Mouse (Mus musculus) adipocyte (in vitro differentiated cells): ENCODE measurements at regions not wholly inside any gene's neighbourhood (a gene's known extent, or its start where the extent isn't known, plus 50 kb on each side); places are given as distances from the start of the nearest gene placed in this dataset.

ENCODE experiments used
- DNase-seq: peaks from one replicate; pipeline ENCODE4 v3.0.0-alpha.2; 2016; ENCODE audit warnings: low spot score

DNA sequence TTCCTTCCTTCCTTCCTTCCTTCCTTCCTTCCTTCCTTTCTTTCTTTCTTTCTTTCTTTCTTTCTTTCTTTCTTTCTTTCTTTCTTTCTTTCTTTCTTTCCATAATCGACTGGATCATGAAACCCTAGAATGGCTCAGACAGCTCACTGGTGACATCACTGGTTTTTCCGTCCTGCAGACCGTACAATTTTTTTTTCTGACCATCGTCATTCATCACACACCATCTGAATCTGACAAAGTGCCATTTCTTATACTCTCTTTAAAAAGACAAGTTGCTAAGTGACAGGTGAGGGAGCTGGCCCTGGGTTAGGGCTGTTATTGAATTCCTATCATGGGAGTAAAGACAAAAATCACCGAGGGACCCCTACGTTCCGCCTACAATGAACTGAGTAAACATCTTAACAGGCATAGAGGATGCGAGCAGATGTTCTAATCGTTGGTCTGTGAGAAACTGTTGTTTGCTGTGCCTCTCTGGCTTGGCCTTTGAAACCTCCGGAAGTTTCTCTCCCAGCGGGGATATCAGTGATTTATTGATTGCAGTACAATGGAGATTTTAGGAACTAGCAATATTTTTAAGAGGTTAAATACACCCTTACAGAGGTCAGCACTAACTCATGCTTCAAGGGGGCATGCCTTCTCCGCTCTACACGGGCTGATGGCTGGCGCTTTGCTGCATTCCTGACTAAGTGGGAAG lies 192.6 kb upstream of the Gm5148 start:
- DNase-seq = no peak

DNA sequence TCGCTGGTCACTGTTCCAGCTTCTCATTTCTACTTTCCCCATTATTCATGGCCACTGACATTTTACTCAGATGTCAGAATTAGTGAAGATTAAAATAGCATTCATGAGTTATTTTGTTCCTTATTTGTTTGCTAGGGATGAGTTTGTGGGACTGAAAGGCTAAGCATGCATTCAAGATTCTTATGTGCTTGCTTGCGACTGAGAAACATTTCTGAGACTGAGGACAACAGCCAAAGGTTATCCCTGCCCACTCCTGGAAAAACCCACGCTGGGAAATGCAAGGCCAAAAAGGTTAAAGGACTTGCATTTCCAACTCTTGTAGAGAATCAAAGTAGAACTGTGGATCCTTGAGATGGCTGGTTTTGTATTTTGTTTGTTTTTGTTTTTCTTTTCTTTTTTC lies 192.0 kb upstream of the Gm5148 start:
- peak; percentile 83 for DNase-seq

DNA sequence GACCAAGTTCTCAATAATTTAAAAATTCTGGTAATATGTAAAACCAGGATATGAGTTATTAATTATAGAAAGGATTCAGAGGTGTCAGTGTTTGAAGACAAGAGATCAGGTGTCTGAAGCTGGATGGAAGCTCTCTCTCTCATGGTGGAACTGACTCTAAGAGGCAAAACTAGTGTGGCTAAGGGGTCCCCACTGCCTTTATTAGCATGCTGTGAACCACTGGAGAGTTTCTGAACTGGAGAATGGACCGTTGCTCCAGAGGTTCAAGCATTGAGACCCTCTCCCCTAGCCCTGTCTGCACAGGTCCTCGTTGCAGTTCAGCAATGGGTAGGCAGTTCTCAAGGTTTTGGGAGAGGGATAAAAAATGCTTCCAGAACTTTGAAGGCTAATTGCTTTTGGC lies 191.4 kb upstream of the Gm5148 start:
- DNase-seq = no peak

DNA sequence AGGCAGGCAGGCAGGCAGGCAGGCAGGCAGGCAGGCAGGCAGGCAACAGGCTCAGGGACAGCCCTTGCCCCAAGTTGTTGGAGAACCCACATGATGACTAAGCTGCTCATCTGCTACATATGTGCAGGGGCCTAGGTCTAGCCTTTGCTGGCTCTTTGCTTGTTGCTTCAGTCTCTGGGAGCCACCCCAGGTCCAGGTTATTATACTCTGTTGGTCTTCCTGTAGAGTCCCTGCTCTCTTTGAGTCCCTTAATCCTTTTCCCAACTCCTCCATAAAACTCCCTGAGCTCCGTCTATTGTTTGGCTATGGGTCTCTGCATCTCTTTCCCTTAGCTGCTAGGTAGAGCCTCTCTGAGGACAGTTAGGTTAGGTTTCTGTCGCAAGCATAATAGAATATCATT lies 189.8 kb upstream of the Gm5148 start:
- DNase-seq = no peak

DNA sequence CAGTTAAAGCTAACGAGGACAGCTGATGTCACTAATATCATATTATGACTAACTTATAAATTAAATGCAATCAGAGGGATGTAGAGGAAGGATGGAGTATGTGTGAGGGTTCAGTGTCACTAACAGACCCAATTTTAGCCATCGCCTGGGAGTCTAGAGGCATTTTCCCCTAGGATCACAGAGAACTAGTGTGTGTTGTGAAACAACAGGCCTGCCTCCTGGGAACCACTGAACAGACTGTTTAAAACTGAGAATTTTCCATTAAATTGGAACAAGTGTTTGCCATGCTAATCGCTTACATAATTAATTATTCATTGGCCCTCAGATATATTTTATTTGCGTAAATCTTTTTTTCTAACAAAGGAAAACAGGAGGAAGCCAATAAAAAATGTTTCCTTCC lies 185.5 kb upstream of the Gm5148 start:
- no peak for DNase-seq

DNA sequence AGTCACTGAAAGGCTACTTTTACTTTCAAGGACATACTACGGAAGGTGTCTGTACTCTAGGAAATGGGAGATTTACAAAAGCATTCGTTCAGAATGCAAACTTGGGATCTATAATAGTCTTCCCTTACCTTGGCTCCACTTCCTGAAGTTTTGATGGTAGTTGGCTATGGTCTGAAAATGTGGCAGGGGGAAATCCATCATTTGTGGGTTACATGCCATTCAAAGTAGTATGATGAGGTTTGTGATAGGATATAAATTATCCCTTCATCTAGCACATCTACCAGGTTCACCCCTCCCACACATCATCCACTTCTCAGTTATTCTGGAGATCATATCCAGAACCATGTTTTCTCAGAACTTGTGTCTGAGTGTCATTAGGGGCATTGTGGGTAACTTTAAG lies 184.7 kb upstream of the Gm5148 start:
- DNase-seq = no peak

DNA sequence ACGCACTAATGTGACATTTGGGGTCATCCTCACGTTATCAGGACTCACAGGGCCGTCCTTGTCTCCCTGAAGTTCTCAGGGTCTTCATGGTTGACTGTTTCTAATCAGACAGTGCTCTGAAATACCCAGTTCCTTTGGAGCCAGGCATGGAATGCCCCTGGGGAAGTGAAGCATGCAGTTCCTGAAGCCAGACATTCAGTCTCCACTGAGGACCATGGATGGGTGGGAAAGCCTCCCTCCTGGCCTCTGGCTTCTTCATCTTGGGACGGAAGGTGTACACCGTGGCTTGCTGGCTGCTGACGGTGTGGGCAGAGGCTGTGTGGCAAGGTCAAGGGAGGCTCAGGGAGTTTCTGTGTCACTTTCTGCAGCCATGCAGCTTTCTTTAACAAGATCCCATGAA lies 184.2 kb upstream of the Gm5148 start:
- DNase-seq = no peak

DNA sequence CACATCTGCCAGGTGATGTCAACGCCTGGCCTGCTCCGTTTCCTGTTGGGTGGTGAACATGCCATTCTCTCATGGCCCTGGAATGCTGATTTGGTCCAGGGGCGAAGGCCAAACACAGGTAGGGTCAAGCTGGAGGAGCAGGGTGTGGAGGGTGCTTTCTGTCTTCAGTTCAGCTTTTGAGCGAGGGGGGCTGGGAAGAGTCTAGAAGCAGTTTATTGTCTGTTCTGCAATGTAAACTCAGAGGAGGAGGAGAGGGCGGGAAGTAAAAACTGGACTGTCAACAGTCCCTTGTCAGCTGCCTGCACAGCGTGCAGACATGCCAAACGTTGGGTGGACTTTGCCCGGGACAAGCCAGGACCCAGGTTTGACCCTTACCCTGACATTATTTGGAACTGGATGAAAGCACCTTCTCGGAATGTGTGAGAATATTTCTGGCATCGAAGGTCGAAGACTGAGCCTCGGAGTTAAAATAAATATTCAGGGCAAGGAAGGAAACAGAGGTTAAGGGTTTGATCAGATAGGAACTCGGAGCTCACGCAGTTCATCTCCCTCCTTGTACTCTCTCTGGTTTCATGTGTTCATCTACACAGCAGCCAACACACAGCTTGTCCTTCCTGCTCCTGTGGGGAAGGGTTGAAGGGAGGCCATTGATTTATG lies 183.3 kb upstream of the Gm5148 start:
- DNase-seq = no peak

DNA sequence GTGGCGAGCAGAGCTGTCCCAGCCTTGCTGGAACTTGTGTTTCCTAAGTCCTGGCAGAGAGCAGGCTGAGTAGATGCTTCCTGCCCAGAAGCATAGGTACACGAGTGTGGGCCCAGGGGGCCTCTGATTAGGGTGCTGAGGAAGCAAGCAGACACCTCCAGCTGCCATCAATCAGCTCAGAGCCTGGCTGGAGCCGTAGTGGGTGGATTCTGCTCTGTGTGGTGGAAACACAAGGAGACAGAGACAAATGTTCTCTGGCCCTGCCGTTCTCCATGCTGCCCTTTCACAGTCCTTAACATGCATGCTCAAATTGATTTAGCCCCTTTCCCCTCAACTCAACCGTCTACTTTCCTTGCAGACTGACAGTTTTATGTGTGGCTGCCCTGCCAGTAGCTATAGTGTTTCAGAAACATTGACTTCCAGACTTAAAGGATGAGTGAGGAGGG lies 182.5 kb upstream of the Gm5148 start:
- no peak for DNase-seq

DNA sequence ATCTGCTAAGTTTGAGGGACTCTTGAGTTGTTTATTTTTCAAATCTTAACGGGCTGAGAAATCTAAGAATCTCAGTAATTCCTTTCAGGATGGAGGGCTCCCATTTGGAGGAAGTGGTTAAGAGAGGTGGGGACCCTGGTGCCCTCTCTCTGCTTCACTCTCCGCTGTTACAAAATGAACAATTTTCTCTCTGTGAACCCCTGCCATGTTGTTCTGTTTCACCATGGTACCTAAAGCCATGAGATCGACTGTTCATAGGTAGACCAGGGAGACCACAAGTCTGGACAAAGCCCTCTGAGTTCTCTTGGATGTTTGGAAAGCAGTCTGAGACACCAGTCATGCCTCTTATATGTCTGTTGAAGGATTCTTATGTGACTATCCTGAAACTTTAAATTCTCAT lies 179.9 kb upstream of the Gm5148 start:
- DNase-seq = no peak

DNA sequence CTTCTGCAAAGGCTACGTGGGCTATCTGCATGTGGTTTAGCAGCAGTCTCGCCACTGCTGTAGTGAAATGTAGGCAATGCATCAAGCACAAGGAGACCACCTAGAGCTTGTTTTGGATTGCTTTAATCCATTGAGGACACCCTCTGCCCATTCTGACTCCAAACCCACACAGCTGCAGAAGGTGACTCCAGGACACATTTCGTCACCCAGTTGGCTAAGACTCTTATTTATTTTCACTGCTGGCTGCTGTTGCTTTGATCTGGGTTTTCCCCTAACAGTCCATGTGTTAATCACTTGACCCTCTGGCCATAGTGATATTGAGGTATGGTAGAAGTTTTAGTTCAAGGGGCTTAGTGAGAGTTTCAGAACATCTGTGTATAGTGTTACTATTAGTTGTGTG lies 179.2 kb upstream of the Gm5148 start:
- peak; percentile 71 for DNase-seq

DNA sequence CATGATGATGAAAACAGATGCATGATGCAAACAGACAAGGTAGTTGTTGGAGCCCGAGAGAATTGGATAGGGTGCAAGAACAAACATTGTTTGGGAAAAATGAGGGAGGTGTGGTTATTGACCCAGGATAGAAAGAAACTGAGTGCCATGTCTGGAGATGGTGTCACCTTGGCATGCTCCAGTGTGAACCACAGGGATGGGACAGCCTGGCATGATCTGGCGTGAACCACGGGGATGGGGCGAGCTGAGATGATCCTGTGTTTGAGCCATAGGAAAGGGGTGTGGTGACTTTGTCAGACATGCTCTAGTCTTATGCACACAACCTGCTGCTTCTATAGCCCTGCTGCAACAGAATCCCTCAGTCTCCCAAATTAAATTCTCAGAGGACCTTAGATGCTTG lies 178.7 kb upstream of the Gm5148 start:
- no peak for DNase-seq

DNA sequence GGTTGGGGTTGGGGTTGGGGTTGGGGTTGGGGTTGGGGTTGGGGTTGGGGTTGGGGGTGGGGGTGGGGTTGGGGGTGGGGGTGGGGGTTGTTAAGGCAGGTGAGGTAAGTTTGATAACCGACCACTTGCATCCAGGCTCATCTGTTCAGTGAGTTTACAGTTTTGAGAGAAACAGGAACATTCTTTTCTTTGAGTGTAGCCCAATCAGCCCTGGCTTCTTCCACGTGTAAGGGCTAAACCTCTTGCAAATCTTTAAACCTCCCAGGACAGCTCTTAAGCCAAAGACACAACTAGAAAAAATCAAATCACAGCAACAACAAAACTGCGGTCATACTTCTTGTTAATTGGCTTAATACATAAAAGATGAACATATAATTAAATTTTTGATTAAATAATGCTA lies 173.1 kb upstream of the Gm5148 start:
- DNase-seq = no peak

DNA sequence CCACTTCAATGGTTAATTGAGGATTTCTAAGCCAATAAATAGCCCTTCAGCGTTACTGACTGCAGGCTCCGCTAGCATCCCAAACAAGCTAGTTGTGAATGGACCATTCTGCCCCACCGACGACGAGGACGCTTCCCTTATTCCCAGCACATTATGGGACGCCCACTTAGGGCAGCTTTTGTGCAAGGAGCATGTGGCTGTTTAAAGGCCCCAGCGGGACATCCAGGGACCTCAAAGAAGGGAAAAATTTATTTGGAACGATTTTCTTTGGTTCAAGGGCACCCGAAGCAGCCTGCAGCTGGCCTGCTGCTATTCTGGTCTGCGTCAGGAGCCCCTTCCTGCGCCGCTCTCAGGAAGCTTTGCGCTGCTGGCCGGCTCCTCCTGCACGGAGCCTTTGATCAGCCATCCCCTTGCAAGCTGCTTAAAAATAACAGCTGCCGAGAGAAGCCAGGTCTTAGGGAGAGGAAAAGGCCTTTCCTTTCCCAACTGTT lies 172.6 kb upstream of the Gm5148 start:
- DNase-seq = no peak

DNA sequence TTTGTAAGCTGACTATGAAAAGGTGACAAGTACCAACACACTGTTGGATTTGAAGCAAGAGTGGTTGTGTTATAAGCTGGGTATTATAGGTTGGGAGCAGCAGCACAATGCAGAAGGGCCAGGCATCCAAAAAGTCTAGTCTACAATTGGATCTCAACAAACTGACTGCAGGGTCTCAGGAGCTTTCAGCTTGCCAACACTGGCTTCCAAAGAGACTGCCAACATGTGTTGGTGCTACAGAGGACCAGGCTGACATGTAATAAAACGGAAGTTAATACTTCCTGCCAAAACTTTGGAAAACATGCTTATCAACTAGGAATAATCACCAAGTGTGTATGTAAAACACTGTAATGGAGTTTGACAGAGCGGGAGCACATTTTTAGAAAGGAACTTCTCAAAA lies 170.3 kb upstream of the Gm5148 start:
- DNase-seq = no peak

DNA sequence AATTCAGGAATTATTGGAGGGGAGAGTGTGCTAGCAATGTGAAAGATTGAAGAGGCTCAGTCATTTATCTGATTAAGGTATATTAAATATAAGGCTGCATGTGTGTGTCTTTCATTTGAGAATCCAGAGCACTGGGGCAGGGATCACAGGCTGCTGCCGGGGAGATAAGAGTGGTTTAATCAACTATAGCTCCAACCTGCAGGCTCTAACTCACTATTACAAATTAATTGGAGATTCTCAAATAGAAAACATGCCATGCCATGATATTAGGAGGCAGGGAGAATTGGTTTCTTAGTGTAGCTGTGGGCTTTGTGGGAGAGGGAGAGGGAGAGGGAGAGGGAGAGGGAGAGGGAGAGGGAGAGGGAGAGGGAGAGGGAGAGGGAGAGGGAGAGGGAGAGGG lies 165.9 kb upstream of the Gm5148 start:
- no peak for DNase-seq

DNA sequence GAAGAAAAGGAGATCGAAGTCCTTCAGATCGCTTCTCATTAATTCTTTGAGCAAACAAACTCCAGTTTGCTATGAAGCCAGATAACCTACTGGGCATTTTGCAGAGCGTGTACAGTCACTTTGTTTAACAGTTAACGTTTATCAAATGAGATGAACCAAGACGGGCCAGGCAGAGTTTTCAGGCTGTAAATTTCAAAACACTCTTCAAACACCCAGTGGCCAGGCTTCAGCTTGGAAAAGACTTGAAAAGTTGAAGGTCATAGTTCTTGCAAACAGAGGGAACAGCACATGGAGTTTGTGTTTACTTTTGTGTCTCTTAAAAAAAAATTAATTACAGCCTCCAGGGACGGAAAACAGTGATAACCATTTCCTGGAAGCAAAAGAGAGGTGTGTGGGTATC lies 164.2 kb upstream of the Gm5148 start:
- DNase-seq = no peak

DNA sequence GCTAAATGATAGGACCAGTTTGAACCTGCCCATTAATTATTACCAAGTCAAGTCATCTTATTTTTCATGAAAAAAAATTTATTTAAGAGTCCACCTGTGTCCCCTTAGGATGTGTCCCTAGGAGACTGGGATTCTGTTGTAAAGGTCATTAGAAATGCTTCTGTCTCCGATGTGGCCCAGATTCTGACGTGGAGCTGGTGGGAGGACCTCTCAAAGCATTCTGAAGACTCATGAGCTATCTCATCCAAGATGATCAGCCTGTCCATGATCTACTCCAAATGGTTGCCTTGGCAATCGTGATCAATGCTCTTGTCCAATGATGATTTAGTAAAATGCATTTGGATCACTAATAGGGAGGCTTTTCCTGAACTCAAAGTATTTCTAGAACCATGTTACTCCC lies 163.4 kb upstream of the Gm5148 start:
- no peak for DNase-seq

DNA sequence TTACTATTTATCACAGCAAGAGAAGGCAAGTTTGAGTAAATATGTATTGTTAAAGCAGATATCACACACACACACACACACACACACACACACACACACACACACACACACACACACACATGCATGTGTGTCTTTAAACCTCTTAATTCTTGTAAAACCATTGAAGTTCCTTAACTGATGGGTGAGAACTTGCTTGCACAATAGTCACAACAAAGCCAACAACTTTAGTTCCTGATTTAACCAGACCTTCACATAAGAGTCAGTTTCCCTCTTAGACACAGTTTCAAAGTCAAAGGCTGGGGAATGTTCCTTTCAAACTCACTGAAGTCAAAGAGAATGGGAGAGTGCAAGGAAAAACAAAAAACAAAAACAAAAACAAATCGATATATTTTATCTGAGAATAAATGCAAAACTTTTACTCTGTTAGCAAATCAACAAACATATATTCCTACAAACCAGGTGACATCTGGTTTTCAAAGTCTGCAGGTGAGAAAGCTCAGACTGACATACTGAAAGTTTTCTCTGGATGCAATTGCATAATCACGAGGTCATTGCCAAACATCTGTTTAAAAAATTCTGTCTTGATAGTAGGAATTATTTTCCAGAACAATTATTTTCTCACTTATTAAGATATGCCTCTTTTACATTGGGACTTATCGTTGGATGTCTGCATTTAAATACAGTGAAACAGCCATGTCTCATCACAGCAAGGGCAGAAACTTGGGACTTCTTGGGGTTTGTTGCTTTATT lies 162.6 kb upstream of the Gm5148 start:
- no peak for DNase-seq

DNA sequence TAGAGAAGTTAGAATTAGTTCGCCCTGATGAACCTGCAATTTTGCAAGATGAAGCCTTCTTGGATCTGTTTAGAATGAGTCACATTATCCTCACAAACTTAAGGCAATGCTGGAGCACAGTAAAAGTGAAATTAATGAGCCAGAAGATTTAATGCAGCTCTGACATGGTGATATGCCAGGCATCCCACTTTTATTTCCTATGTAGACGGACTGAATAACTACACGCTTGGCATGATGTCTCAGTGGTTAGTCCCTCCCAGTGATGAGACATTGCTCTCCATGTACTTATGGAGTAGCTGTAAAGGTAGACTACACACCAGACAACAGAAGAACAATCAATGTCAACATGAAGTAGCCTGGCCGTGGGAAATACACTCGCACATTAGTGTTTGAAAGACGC lies 161.5 kb upstream of the Gm5148 start:
- no peak for DNase-seq

DNA sequence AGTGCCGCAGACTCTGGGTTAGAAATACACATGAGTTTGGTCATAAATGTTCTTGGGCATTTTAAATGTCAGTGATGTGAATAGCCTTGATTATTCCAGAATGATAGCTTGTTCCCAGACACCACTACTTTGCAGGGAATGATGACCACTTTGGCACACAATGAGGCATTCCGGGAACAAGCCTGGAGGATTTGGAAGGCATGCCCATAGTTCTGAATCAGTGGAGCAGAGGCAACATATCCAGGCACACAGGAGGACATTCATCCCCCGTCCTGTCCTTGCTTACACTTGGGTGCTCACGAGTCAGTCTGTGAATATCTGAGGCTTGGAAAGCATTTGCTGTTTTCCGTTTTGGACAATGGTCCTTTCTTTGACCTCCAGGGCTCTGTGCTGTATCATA lies 158.1 kb upstream of the Gm5148 start:
- peak; percentile 40 for DNase-seq

DNA sequence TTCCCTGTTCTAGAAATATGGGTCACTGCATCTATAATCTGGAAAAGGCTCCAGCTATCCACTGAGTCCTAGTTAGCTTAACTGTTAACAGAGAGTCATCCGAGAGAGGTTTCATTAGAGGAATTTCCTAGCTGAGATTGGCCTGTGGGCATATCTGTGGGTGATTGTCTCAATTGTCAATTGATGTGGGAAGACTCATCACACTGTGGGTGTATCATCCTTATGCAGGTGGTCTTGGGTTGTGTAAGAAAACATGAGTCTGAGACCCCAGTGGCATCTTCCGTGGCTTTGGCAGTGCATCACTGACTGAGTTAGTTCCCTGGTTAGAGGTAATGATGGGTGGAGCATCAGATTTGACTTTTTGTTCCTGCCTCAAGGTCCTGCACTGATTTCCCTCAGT lies 156.7 kb upstream of the Gm5148 start:
- DNase-seq = no peak

DNA sequence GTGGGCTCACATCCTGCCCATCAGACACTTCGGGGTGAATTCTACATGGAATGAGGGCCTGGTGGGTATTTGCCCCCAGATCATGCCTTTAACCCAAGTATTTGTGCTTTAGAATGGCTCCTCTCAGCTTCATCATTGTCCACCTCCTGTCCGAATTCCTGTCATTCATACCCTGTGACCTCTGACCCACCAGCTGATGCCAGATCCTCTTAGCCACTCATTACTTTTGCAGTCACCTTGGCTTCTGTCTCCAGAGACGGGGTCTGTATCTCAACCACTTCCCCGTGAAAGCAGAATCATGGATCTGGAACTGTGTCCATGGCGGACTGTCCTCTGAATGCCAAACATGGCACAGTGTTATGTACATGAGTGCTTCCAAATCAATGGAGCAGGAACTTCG lies 154.8 kb upstream of the Gm5148 start:
- no peak for DNase-seq
